Mouse (Mus musculus) testis, postnatal 10 days (tissue): ENCODE measurements around the gene Rabl3.

ENCODE experiments used
- DNase-seq: peaks from one replicate; pipeline ENCODE4 v3.0.0; 2021; ENCODE audit warnings: low spot score

The Rabl3 gene

DNA sequence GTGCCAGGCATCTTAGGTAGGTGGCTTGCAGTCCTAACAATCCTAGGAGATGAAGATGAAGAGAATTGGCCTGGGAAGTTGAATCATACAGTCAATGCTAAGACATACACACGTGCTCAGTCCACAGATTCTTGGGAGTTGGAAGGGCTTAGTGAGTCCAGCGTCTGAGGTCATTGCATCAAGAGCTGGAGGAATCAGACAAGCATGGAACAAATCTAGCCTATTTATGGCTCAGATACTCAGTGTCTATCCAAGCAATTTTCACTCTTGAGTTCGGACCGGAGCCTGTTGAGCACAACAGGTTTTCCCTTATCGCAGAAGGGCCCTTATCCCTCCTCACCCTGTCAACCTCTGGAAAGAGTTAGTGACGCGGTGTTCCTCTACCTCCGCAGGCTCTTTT lies 51.9 kb downstream of the Rabl3 start:
- DNase-seq, result no peak

DNA sequence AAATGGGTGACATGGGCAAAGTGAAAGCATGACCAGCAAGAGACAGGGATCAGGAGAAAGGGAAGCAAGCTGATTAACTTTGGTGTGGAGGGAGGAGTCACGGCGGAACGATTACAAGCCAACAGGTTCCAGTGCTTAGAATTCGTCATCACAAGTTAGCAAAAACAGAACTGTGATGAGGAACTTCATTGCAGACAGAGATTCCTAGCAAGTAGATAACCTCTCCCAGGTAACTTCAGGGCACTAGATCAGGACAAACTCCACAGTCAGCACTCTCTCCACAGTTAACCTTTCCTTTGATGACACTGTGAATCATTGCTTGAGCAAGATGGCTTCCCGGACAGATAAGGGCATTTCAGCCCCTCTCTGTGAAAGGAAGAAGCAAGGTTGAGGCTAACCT lies 57.7 kb downstream of the Rabl3 start:
- DNase-seq, result no peak

DNA sequence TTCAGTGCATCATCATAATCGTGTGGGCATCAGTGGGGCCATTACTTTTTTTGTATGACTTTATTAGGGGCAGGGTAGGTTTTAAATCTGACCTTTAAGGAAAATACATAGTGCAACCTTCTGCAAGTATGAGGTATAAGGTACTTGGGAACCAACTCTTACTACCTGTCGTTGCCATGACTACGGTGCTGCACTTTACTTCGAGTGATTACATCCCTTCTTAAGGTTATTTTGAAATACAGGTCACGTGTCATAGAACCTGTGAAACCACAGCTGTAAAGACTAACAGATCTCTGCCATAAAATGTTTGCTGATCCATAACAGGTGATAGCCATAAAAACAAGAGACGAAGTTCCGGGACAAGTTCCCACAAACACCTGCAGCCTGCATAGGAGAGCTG lies 58.8 kb downstream of the Rabl3 start:
- no peak for DNase-seq

DNA sequence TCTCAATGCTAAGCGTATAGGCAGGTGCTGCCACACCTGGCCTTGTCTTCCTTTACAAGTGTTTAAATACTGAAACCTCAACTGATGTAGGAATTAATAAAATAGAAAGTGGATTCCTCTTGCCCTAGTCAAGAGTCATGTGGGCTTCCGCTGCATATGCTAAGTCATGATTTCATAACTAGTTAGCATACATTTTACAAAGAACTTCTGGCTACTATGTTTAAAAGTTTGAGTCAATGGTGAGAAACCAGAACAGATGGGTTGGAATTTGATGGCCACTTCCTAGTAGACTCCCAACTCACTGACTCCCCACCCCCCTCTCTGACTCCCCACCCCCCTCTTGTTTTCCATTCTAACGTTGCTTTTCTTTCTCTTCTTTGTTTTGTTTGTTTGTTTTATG lies 59.6 kb downstream of the Rabl3 start:
- DNase-seq, result no peak

DNA sequence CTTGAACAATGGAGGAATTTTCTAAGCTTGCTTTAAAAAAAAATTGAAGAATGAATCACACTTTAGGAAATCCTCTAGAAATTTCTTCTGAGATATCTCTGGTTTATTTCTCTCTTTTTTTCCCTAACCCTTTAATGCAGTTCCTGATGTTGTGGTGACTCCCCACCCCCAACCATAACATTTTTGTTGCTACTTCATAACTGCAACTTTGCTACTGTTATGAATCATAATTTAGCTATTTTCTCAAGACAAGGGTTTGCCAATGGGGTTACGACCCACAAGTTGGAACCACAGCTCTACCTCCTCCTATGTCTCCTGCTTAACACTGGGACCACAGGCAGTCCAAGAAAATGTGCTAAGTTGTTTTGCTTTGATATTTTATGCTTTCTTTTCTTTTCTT lies 63.7 kb downstream of the Rabl3 start:
- DNase-seq, result no peak

DNA sequence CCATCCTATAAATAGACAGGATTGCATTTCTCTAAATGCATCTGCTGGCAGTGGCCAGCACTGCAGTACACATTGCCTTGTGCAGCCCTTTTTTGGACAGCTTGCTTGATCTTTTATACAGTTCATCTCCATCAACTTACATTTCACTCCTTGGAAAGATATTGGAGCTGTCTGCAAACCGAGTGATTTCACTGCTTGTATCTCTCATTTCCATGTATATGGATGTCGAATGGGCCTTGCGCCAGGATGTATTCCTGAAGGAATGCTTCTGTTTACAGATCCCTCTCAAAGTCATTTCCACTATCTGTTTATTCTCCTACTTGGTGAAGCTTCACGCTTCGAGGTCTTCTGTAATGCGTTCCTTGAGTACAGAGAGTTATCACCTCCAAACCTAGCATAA lies 64.6 kb downstream of the Rabl3 start:
- DNase-seq, result no peak

DNA sequence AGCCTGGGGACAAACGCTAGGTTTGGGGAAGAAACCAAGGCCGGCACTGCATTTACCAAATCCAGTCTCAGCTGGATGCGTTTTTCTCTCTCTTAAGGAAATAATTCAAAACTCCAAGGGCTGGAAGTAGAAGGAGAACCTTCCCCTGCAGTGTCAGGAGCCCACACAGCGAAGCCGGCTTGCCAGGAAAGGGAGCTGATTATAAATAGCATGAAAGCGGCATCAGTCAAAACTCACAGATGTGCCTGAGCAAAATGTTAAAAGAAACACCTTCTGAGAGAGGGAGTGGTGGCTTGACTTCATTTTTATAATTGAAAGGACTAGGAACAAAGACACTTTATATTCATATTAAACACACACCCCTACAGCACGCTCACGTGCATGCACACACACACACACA lies 70.6 kb downstream of the Rabl3 start:
- no peak for DNase-seq

DNA sequence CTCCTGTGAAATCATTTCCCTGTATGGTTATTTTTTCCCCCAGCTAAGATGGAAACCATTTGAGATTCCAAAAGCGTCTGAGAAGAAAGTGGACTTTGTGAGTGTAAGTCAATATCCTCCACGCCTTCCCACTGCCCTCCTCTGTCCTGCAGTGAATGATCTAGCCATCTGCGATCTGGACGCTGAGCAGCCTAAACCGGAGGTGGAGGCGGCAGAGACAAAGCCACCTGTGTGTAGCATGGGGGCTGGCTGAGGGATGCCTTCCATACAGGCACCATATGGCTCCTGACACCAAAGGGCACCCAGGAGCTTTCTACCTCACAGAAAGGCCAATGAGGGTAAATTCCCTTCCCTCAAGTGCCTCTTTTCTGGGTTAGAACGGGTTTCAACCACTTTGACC lies 71.4 kb downstream of the Rabl3 start:
- no peak for DNase-seq

DNA sequence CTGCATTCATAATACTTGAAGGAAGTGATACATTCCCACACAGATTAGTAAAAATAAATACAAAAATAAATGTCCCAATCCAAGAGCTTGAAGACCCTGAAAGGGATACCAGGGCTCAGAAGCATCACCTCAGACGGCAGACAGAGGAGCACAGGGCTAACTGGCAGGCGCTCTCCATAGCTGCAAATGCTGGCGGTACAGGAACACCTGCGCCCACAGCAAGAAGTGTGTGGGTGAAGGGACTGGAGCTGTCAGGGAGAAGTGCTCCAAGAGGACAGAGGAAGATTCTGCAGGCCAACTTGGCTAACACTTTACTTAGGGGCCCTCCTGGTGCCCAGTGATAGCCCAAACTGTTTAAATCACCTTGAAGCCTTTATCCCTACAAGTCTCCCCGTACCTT lies 72.3 kb downstream of the Rabl3 start:
- DNase-seq, result no peak

DNA sequence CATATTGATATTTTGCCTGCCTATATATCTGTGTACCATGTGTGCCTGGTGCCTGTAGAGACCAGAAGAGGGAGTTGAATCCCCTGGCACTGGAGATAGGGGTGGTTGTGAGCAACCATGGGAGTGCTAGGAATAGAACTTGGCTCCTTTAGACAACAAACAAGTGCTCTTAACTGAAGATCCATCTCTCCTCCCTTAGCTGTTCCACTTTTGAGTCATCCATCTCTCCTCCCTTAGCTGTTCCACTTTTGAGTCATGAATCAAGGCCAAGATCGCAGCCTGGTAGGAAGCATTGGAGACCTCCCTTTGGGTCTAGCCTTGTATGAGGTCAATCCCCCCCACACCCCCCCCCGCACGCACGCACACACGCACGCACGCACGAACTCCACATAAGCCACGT lies 74.9 kb downstream of the Rabl3 start:
- DNase-seq, result no peak

DNA sequence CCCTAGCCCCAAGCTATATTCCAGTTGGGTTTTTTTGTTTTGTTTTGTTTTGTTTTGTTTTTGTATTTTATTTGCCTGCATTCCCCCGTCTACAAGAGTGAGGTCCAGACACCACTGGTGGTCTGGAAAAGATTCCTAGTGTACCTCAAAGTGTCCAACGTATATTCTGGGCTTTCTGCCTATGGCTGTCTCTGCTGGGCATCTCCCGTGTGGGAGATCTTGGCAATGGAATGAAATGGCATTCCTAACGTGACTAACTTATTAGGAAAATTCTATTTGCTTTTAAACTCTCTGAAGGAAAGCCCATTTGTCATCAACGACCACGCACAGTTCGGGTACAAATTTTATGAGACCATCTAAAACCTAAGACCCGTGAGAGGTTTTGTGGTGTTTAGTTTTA lies 75.7 kb downstream of the Rabl3 start:
- no peak for DNase-seq

DNA sequence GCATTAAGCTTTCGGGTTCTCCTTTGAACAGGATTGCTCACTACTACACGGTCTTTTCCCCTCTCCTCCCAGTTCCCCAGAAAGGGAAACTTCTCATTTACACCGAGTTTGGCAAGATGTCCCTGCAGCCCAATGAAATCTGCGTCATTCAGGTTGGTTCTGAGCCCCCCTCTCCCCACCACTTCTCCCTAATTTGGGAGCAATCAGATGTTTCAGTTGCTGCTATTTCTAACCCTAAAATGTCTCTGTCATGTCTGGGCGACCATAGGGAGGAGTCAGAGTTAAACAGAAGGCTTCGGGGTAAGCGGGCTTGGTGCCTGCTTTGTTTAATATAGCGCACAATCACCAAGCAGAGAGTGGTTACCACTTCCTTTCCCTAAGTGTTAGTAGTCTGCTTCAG lies 76.4 kb downstream of the Rabl3 start:
- DNase-seq, result no peak

DNA sequence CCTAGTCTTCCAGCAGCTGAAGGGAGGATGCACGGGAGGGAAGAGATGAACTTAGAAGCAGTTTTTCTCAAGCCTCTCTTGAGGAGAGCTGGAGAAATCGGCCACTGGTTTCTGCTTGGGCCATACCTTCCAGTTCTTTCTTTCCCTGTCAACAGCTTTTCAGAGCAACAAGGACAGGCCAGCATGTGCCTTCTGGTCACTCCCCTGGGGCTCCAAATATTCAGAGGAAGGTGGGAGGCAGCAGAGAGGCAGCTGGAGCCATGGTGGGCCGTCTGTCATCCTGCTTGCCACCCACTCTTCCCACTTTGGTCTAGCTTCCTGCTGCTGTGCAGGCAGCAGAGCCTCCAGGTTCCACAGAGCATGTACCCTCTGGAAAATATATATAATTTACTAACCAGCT lies 78.0 kb downstream of the Rabl3 start:
- no peak for DNase-seq
